Mouse (Mus musculus) heart, adult 2 months (tissue): ENCODE measurements around the gene Mpdu1.

Source experiments
- CTCF ChIP-seq: fragments of 200-600 bp; IDR thresholded peaks from 2 replicates; pipeline ENCODE4 v1.8.1; 2022; ENCODE audit warnings: antibody characterized with exemption, mild to moderate bottlenecking, moderate library complexity
- EP300 ChIP-seq: fragments of 200-500 bp; IDR thresholded peaks from 2 replicates; pipeline ENCODE4 v1.6.1; 2011; ENCODE audit warnings: low read depth, low read length, control low read depth; ENCODE audit not compliant: insufficient read depth
- POLR2A ChIP-seq: fragments of 200-500 bp; IDR thresholded peaks from 2 replicates; pipeline ENCODE4 v1.6.1; 2011; ENCODE audit warnings: mild to moderate bottlenecking, low read depth, low read length, control low read depth; ENCODE audit not compliant: insufficient read depth

- no peak for TF ChIP-seq POLR2A
- no peak for TF ChIP-seq EP300
- TF ChIP-seq CTCF = no peak
These were observed 7.7 kb downstream of the Mpdu1 start for GRCm38 (mm10) chr11:69654760-69655159.
